Mouse (Mus musculus) midbrain, embryonic 16.5 days (tissue): ENCODE results near the gene Olfr13. TPM values are rescaled to one million over a fixed set of nuclear protein-coding genes. Genes with fewer than 3 reads are reported as not detected.
"Not testable (repeated sequence)": the region's sequence is repeated elsewhere in the genome, so short reads cannot be mapped to it uniquely, and the experiment has no call there.

Experiments used
- ATAC-seq: fragments of 200-750 bp; cut with Nextera tagmentation; 2 replicates; pipeline ENCODE4 v1.8.0; 2017; ENCODE audit warnings: moderate TSS enrichment
- H3K27ac ChIP-seq: fragments of 300-500 bp; sonication (generic); 2 replicates; pipeline ENCODE4 v1.5.1; 2014; ENCODE audit warnings: mild to moderate bottlenecking, low read length, mixed read lengths
- H3K27me3 ChIP-seq: fragments of 300-500 bp; sonication (generic); 2 replicates; pipeline ENCODE4 v1.6.1; 2014; ENCODE audit warnings: low read depth, low read length, mixed read lengths; ENCODE audit not compliant: control insufficient read depth, insufficient read depth
- H3K36me3 ChIP-seq: fragments of 300-500 bp; sonication (generic); 2 replicates; pipeline ENCODE4 v1.6.1; 2014; ENCODE audit warnings: mild to moderate bottlenecking, low read length, moderate library complexity, mixed read lengths; ENCODE audit not compliant: control insufficient read depth, insufficient read depth
- H3K4me1 ChIP-seq: fragments of 300-500 bp; sonication (generic); 2 replicates; pipeline ENCODE4 v1.6.1; 2014; ENCODE audit warnings: mild to moderate bottlenecking, low read length, mixed read lengths; ENCODE audit not compliant: control insufficient read depth, insufficient read depth
- H3K4me2 ChIP-seq: fragments of 300-500 bp; sonication (generic); 2 replicates; pipeline ENCODE4 v1.6.1; 2014; ENCODE audit warnings: mild to moderate bottlenecking, low read length, mixed read lengths
- H3K4me3 ChIP-seq: fragments of 300-500 bp; sonication (generic); 2 replicates; pipeline ENCODE4 v1.5.1; 2014; ENCODE audit warnings: low read depth, mild to moderate bottlenecking, low read length, moderate library complexity, mixed read lengths
- H3K9ac ChIP-seq: fragments of 300-500 bp; sonication (generic); 2 replicates; pipeline ENCODE4 v1.6.1; 2014; ENCODE audit warnings: low read depth, low read length, mixed read lengths
- H3K9me3 ChIP-seq: fragments of 300-500 bp; sonication (generic); replicated peaks from 2 replicates; pipeline ENCODE4 v1.6.1; 2014; ENCODE audit warnings: mild to moderate bottlenecking, low read length, mixed read lengths; ENCODE audit not compliant: control insufficient read depth, poor library complexity, severe bottlenecking
- WGBS: fragments of 180-500 bp; shearing (Covaris S2); extraction: QIAGEN DNeasy Blood & Tissue Kit; methylation state at CpG from one replicate; pipeline ENCODE4 v1.1.7; 2014; 5-methylcytosine and 5-hydroxymethylcytosine counted together
- polyA plus RNA-seq: library from polyadenylated mRNA; unstranded; fragments of >200 nt; fragmentation: Nextera tagmentation; extraction: Ambion mirVana; gene quantifications from 2 replicates; pipeline ENCODE4 v1.2.1, GENCODE M21; 2015

Olfr13 gene
- polyA plus RNA-seq: not detected in 2 replicates

DNA sequence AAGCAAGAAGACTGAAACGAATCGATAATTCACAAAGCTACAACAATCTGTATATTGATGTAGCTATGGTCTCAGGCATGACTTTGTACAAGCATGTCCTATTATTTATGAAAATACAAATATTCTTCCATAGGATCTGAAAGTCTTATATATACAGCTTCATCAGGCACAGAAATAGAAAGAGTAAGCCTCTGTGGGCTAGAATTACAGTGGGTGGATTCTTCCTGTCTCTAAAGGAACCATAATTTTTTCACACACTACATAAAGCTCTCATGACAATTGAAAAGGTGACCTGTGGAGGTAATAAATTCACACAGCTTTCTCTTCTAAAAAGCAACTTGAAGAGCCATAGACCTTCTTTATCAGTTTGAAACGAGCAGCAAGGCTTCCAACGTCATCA, at the start of gene Olfr13:
Olfr13 (plus strand) TSS at position 301 of the 400 bp plus-strand sequence.
- no peaks in the 10 kb centered on the region for H3K9me3 ChIP-seq
- WGBS: 79% methylated on average over 4 of the region's 4 CpGs
- no peak for ATAC-seq
- H3K4me2 ChIP-seq: no peak within 1 kb of the TSS
- no peaks in the 10 kb centered on the region for H3K36me3 ChIP-seq
- H3K9ac ChIP-seq: no peak within 1 kb of the TSS
- H3K4me3 ChIP-seq: no peak within 1 kb of the TSS
- no peaks in the 10 kb centered on the region for H3K4me1 ChIP-seq
- H3K27ac ChIP-seq: no peak within 1 kb of the TSS
- no peaks in the 10 kb centered on the region for H3K27me3 ChIP-seq

DNA sequence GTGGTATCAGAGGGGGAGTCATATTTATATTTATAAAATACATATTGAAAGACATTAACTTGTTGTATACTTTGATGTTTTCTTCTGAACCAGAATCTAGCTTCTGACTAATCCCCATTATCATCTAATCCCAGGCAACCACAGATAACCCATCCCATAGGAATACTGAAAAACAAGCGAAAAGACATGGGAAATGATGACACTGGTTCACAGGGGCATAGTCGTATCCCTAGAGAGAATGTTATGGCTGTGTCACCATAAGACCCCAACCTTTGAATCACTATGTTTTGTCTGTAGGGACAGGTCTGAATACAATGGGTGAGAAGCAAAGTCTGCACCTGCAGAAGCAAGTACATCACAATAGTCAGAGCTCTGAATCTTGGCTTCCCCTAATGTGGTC, 25.7 kb upstream of the Olfr13 start, which contains the start of gene Olfr237-ps1:
Olfr237-ps1 (plus strand) TSS at position 301 of the 400 bp plus-strand sequence.
- not testable (repeated sequence) for ATAC-seq, H3K27me3 ChIP-seq, H3K4me2 ChIP-seq, H3K9ac ChIP-seq, H3K4me1 ChIP-seq, H3K36me3 ChIP-seq, H3K27ac ChIP-seq, H3K4me3 ChIP-seq, H3K9me3 ChIP-seq
- 80% methylated on average over 2 of the region's 2 CpGs for WGBS

GRCm38 (mm10) chr6:43159502-43159901, 12.4 kb upstream of the Olfr13 start:
- no peak overlapping the region for H3K9ac ChIP-seq
- H3K4me2 ChIP-seq: no peak overlapping the region
- 65% methylated on average over 1 of the region's 1 CpGs for WGBS
- no peaks in the 10 kb centered on the region for H3K36me3 ChIP-seq
- no peak overlapping the region for H3K27ac ChIP-seq
- ATAC-seq: no peak
- H3K4me3 ChIP-seq: no peak overlapping the region
- no peaks in the 10 kb centered on the region for H3K27me3 ChIP-seq
- H3K4me1 ChIP-seq: no peaks in the 10 kb centered on the region
- no peaks in the 10 kb centered on the region; the same call in 1 of the 2 replicates for H3K9me3 ChIP-seq

- H3K9me3 ChIP-seq: no peaks in the 10 kb centered on the region
- no peak within 1 kb of the TSS for H3K4me2 ChIP-seq
- no peaks in the 10 kb centered on the region for H3K36me3 ChIP-seq
- no peaks in the 10 kb centered on the region for H3K27me3 ChIP-seq
- WGBS: 65% methylated on average over 3 of the region's 3 CpGs
- H3K27ac ChIP-seq: no peak within 1 kb of the TSS
- H3K4me1 ChIP-seq: no peaks in the 10 kb centered on the region
- ATAC-seq: no peak
- H3K9ac ChIP-seq: no peak within 1 kb of the TSS
- H3K4me3 ChIP-seq: no peak within 1 kb of the TSS
Observed at GRCm38 (mm10) chr6:43162982-43163381, 9.0 kb upstream of the Olfr13 start, which contains the start of gene Olfr437. TSS of gene Olfr437 (plus strand) at chr6:43163282.

- 91% methylated on average over 4 of the region's 4 CpGs for WGBS
- no peak overlapping the region for H3K4me3 ChIP-seq
- H3K9me3 ChIP-seq: no peaks in the 10 kb centered on the region
- H3K4me2 ChIP-seq: no peak overlapping the region
- H3K27me3 ChIP-seq: no peaks in the 10 kb centered on the region
- H3K27ac ChIP-seq: no peak overlapping the region
- no peak for ATAC-seq
- H3K36me3 ChIP-seq: no peaks in the 10 kb centered on the region
- H3K9ac ChIP-seq: no peak overlapping the region
- no peaks in the 10 kb centered on the region for H3K4me1 ChIP-seq
Observed at GRCm38 (mm10) chr6:43167246-43167645, 4.7 kb upstream of the Olfr13 start.

DNA sequence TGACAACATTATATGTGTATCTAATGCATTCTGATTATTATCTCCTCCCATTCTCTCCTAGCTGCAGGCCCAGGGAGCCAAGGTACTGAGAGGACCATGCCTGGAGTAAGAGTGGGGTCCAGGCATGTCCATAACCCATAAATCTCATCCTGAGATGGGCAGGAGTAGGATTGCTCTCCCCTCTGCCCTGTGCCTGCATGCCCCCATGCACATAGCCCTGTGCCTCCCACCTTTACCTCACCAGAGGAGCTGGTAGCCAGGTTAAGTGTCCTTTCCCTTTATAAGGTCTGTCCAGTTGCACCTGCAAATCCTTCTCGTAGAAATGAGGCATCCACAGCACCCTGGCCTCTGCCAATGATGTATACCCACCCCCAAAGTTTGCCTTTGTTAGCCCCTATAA, 6.2 kb downstream of the Olfr13 start:
- H3K4me1 ChIP-seq: peaks cover 8% of the 10 kb centered on the region
- ATAC-seq: peak; percentile 50

DNA sequence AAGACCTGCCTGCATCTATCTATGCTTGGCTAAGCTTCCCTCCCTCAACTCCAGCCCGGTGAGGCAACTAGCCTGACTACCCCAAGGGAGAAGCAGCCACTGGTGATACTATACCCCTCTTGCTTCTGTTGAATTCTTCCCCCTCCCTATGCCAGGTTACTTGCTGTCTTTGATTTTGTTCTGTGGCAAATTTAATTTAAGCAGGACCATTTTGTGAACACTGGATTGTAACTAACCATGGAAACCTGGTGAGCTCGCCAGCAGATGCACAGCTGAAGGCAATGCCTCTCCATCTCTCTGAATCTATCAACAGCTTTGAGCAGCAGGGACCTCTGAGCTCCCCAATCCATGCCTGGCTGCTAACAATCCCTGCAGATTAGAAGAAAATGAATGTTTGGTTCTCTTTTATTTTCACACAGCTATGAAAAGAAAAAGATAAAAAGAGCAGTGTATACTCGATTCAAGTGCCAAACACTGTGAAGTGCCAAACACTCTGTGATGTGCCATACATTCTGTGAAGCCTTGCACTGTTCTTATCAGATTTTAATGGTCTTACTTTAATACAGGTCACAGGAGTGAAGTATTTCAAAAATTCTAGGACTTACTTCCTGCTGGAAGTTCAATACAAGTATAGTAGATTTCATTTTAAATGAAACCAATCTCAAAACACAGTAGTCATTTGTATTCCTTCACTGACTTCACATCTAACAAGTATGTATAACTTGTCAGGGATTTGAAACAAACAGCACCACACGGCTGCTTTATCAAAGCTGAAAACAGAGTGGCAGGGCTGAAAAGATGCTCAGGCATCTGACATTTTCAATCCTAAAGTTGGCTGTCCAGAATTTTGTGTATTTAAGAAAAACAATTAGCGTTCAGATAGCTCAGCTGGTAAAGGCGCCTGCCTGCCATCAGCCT, 6.9 kb downstream of the Olfr13 start:
- H3K4me3 ChIP-seq: no peak overlapping the region
- H3K9me3 ChIP-seq: no peaks in the 10 kb centered on the region
- H3K4me2 ChIP-seq: no peak overlapping the region
- H3K27ac ChIP-seq: peak overlapping the region; percentile 48; the same call in 1 of the 2 replicates
- 35% methylated on average over 6 of the region's 6 CpGs for WGBS
- no peak overlapping the region for H3K9ac ChIP-seq
- peak; percentile 94 for ATAC-seq
- H3K27me3 ChIP-seq: no peaks in the 10 kb centered on the region
- no peaks in the 10 kb centered on the region for H3K36me3 ChIP-seq
- peaks cover 8% of the 10 kb centered on the region for H3K4me1 ChIP-seq

More for the DNA sequence above, 6.2 kb downstream of the Olfr13 start:
- Histone ChIP-seq H3K27me3 (no peaks in the 10 kb centered on the region), H3K27ac (peak overlapping the region; percentile 48; the same call in 1 of the 2 replicates), H3K9me3 (no peaks in the 10 kb centered on the region), H3K4me3 (no peak overlapping the region), H3K4me2 (no peak overlapping the region), H3K36me3 (no peaks in the 10 kb centered on the region), H3K9ac (no peak overlapping the region)
- 50% methylated on average over 1 of the region's 1 CpGs for WGBS

- no peaks in the 10 kb centered on the region for H3K9me3 ChIP-seq
- no peak for ATAC-seq
- 86% methylated on average over 3 of the region's 3 CpGs for WGBS
- no peak overlapping the region for H3K9ac ChIP-seq
- no peak overlapping the region for H3K4me2 ChIP-seq
- no peaks in the 10 kb centered on the region for H3K27me3 ChIP-seq
- no peaks in the 10 kb centered on the region for H3K36me3 ChIP-seq
- H3K4me1 ChIP-seq: no peaks in the 10 kb centered on the region
- H3K4me3 ChIP-seq: no peak overlapping the region
- H3K27ac ChIP-seq: no peak overlapping the region
Observed at GRCm38 (mm10) chr6:43190986-43191385, 19.0 kb downstream of the Olfr13 start.

- no peaks in the 10 kb centered on the region for H3K4me1 ChIP-seq
- H3K27ac ChIP-seq: no peak within 1 kb of the TSS
- no peak for ATAC-seq
- H3K9ac ChIP-seq: no peak within 1 kb of the TSS
- H3K4me3 ChIP-seq: no peak within 1 kb of the TSS
- H3K27me3 ChIP-seq: no peaks in the 10 kb centered on the region
- no peaks in the 10 kb centered on the region for H3K36me3 ChIP-seq
- no peak within 1 kb of the TSS for H3K4me2 ChIP-seq
- no peaks in the 10 kb centered on the region for H3K9me3 ChIP-seq
Observed at GRCm38 (mm10) chr6:43196781-43197180, 24.8 kb downstream of the Olfr13 start, which contains the start of gene Olfr435. TSS of gene Olfr435 (plus strand) at chr6:43197146.
